Mouse (Mus musculus) testis, adult 10 weeks (tissue): ENCODE data around the gene Cdc40. TPM values are rescaled to one million over a fixed set of nuclear protein-coding genes. Genes with fewer than 3 reads are reported as not detected.

Experiments used
- polyA plus RNA-seq: library from polyadenylated mRNA; stranded (reverse); fragments of 350-450 nt; fragmentation: Illumina TruSeq; extraction: RNeasy Lipid Tissue Mini Kit (QIAGEN cat#74804); gene quantifications from one replicate; pipeline ENCODE4 v1.2.3, GENCODE M21; 2014; ENCODE audit warnings: low read depth, low replicate concordance

Gene Cdc40
- polyA plus RNA-seq: 26.1 TPM

DNA sequence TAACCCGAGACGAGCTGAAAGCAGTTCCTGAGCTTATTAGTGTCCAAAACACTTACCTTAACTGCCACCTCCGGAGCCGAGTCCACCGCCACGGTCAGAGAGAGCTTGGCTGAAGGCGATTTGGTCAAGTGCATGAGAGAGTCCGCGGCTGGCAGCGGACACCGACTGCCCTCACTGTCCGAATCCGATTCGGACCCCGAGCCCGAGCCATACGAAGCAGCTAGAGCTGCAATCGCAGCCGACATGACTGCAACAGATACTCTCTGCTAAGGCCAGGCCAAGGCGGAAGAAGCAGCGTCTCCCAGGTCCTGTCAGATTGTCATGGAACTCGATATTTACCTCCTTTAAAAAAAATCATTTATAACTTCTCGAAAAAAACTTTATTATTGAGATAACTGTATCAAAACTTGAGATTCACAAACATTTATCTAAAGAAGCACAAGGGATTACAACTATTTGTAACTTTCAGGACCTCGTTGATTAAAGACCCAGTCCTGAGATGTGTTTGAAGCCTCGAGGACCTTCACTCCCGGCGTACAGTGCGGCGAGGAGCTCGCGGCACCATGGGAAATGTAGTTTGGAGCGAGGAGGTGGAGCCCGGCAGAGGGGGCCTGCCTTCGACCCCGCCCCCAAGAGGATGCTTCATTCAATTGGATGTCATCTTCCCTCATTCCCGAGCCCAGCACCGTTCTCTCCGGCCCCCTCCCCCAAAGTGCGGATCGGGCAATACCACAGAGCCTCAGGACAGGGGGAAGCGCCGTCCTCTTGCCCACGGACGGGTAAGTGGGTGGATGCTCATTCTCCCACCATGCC lies at the start of gene Cdc40, which contains the start of gene Wasf1:
TSS of gene Cdc40 (minus strand) at position 481 of the 813 bp plus-strand sequence.
TSS of gene Wasf1 (plus strand) at position 645 of the 813 bp plus-strand sequence.

Other genes starting within 250 kb of the Cdc40 start
- not detected for gene Mettl24, start 200.0 kb downstream of the Cdc40 start, polyA plus RNA-seq
- gene Wasf1, start 164 bp upstream of the Cdc40 start, polyA plus RNA-seq: 8.5 TPM
- 0.15 TPM for gene Gpr6, start 189.0 kb upstream of the Cdc40 start, polyA plus RNA-seq